In genomic region chr5:106589670-106590069, GRCm38 (mm10) we compare ENCODE assay signal across 32 mouse cellular contexts. TPM values are rescaled to one million over a fixed set of nuclear protein-coding genes. Genes with fewer than 3 reads are reported as not detected.
DNase-seq lines count a peak whose midpoint lies in the region; TF ChIP-seq lines count a peak whose summit lies in the region.
"Had no signal": no experiment of that assay in that cellular context is flagged by ENCODE, and none has a peak within 500 bp of the region (broad histone marks: within the 10 kb centered on the region; RNA-seq: fewer than 3 reads in every experiment).

No protein-coding gene starts in this region.

- no peak for TF ChIP-seq RAD21 in CH12.LX (IDR thresholded peaks at IDR 0.05; ENCODE audit: low read depth, low read length)

- H3K79me2 ChIP-seq in CH12.LX (replicated peaks; ENCODE audit: control insufficient read depth, extremely low read depth, insufficient read depth, poor library complexity, severe bottlenecking) = no peaks in the 10 kb centered on the region

- H3K27me3 ChIP-seq in CH12.LX (replicated peaks) = no peaks in the 10 kb centered on the region
- H3K27me3 ChIP-seq: heart, embryonic 15.5 days; limb, embryonic 15.5 days; midbrain, embryonic 15.5 days; Patski had no signal

- peak; percentile 21 for DNase-seq in lung, postnatal 10 days
- DNase-seq in lung, postnatal 14 days = no peak
- DNase-seq in CH12.LX (ENCODE audit: extremely low read depth) (peak; percentile 18), R1 (ENCODE audit: low read depth, low spot score) (peak; percentile 83)
- peak; percentile 66 for DNase-seq in testis, postnatal 14 days (ENCODE audit: low spot score)
- DNase-seq in cerebellum, adult 9-10 months = no peak
- DNase-seq in ovary, postnatal 14 days (ENCODE audit: low spot score) = no peak
- DNase-seq: adrenal gland, postnatal 25 days; cerebellum, adult 18-20 months; gastrocnemius, postnatal 10 days; layer of hippocampus, postnatal 36 days; right cerebral cortex, postnatal 25 days; thymus, postnatal 14 days had no signal

- dilution Hi-C loops in CH12.LX (cut with MboI; ENCODE audit: extremely low pct_ligation_motif_present, extremely low pct_unique_long_range_greater_than_20kb, low sequenced_read_pairs) = no loop called here

- no peak overlapping the region for H3K4me3 ChIP-seq in CH12.LX (replicated peaks in 1 of 3; ENCODE audit: low read depth in 2 of 3, low read length in 2 of 3, poor library complexity in 1 of 3)
- H3K4me3 ChIP-seq: heart, embryonic 15.5 days; limb, embryonic 15.5 days; midbrain, embryonic 15.5 days had no signal

- in situ Hi-C loops in CH12.LX (cut with MboI; ENCODE audit: low pct_ligation_motif_present, low pct_unique_long_range_greater_than_20kb, low sequenced_read_pairs) = no loop called here

- H3K4me1 ChIP-seq in CH12.LX (ENCODE audit: control insufficient read depth in 1 of 2, insufficient read depth in 2 of 2) = no peaks in the 10 kb centered on the region
- H3K4me1 ChIP-seq: heart, embryonic 15.5 days; limb, embryonic 15.5 days; midbrain, embryonic 15.5 days had no signal

- peaks cover 0 to 12% of the 10 kb centered on the region in 2 experiments for H3K36me3 ChIP-seq in CH12.LX (replicated peaks in 1 of 2; ENCODE audit: control insufficient read depth in 1 of 2, insufficient read depth in 1 of 2, low read length in 1 of 2)

- no peak overlapping the region for H3K4me2 ChIP-seq in CH12.LX (ENCODE audit: insufficient read depth, low read depth, poor library complexity, severe bottlenecking)
- H3K4me2 ChIP-seq: heart, embryonic 15.5 days; limb, embryonic 15.5 days; midbrain, embryonic 15.5 days had no signal

- H3K9ac ChIP-seq in CH12.LX (ENCODE audit: insufficient read depth, low read depth) = no peak overlapping the region
- H3K9ac ChIP-seq: heart, embryonic 15.5 days; limb, embryonic 15.5 days; midbrain, embryonic 15.5 days had no signal

- peaks cover 3% of the 10 kb centered on the region for H3K9me3 ChIP-seq in CH12.LX (replicated peaks; ENCODE audit: low read length)
- H3K9me3 ChIP-seq: heart, embryonic 15.5 days; limb, embryonic 15.5 days; midbrain, embryonic 15.5 days had no signal

- H3K27ac ChIP-seq in CH12.LX (ENCODE audit: insufficient read depth, low read depth) = no peak overlapping the region
- H3K27ac ChIP-seq: heart, embryonic 15.5 days; limb, embryonic 15.5 days; midbrain, embryonic 15.5 days had no signal

- no peak for TF ChIP-seq EP300 in CH12.LX (IDR thresholded peaks at IDR 0.05; ENCODE audit: low read length)

- TF ChIP-seq CTCF in CH12.LX (conservative IDR thresholded peaks at IDR 0.05 in 1 of 2, IDR thresholded peaks at IDR 0.05 in 1 of 2; ENCODE audit: low read depth in 2 of 2, low read length in 2 of 2) = no peak

- no peak for TF ChIP-seq POLR2A in CH12.LX (IDR thresholded peaks at IDR 0.05; ENCODE audit: low read depth, low read length)

TF ChIP-seq in CH12.LX, 34 proteins besides CTCF, POLR2A, EP300 and RAD21:
- TF ChIP-seq TBP (conservative IDR thresholded peaks at IDR 0.05; ENCODE audit: low read depth, low read length) = no peak
- peak; percentile 46; the same call in 1 of the 2 replicates for TF ChIP-seq USF1 (IDR thresholded peaks at IDR 0.05; ENCODE audit: low read depth, low read length)
- no peak for TF ChIP-seq ZMIZ1 (IDR thresholded peaks at IDR 0.05; ENCODE audit: low read depth, low read length)
- TF ChIP-seq ZNF384 (IDR thresholded peaks at IDR 0.05; ENCODE audit: low read depth, low read length) = no peak
- TF ChIP-seq IRF4 (IDR thresholded peaks at IDR 0.05; ENCODE audit: low read depth, low read length) = no peak
- TF ChIP-seq ELF1 (IDR thresholded peaks at IDR 0.05; ENCODE audit: low read depth, low read length) = no peak
- no peak for TF ChIP-seq MAX (IDR thresholded peaks at IDR 0.05; ENCODE audit: low read length)
- no peak for TF ChIP-seq MAFK (IDR thresholded peaks at IDR 0.05; ENCODE audit: insufficient replicate concordance, low read length)
- no peak for TF ChIP-seq MEF2A (IDR thresholded peaks at IDR 0.05; ENCODE audit: borderline replicate concordance, low read depth, low read length)
- no peak for TF ChIP-seq PAX5 (IDR thresholded peaks at IDR 0.05; ENCODE audit: low read length)
- TF ChIP-seq ZC3H11A (IDR thresholded peaks at IDR 0.05; ENCODE audit: low read depth, low read length) = no peak
- TF ChIP-seq USF2 (conservative IDR thresholded peaks at IDR 0.05; ENCODE audit: low read depth, low read length) = peak; percentile 45
- no peak for TF ChIP-seq POLR2AphosphoS2 (IDR thresholded peaks at IDR 0.05; ENCODE audit: low read depth, low read length)
- no peak for TF ChIP-seq UBTF (IDR thresholded peaks at IDR 0.05; ENCODE audit: low read depth, low read length)
- no peak for TF ChIP-seq CHD1 (IDR thresholded peaks at IDR 0.05; ENCODE audit: low read depth, low read length)

RNA-seq across cellular contexts. Expression of gene Gm17304, which starts 19.2 kb away (rescaled TPM):
- total RNA-seq in CH12.LX (2012; rRNA removed) = not detected in 2 replicates
- not detected in 2 replicates for total RNA-seq in CH12.LX (2014; rRNA removed)
- not detected in 2 replicates for polyA plus RNA-seq in CH12.LX (2012; ENCODE audit: insufficient read length, low read depth)
- total RNA-seq: adrenal gland, postnatal 25 days; common myeloid progenitor, adult 5-6 weeks; gastrocnemius, postnatal 10 days; heart, adult 8-10 months; hematopoietic stem cell, adult 5-6 weeks; layer of hippocampus, adult 18-20 months; layer of hippocampus, postnatal 36 days; left cerebral cortex, postnatal 36 days; megakaryocyte-erythroid progenitor cell, adult 5-6 weeks; neutrophil, adult 5-6 weeks had no signal
- polyA plus RNA-seq: embryonic facial prominence, embryonic 11.5 days; forebrain, embryonic 14.5 days; heart, embryonic 15.5 days; hindbrain, embryonic 16.5 days; intestine, embryonic 16.5 days; limb, embryonic 15.5 days; liver, embryonic 16.5 days; lung, postnatal 0 days; midbrain, embryonic 15.5 days; Patski; spleen, adult 2 months; stomach, embryonic 16.5 days had no signal

Comparison
In these comparisons a context has a peak if more than half of its experiments do, and no peak if none do; other contexts are left out.
1. DNase-seq: peak in lung, postnatal 10 days (single experiment), CH12.LX (single experiment), R1 (single experiment) and testis, postnatal 14 days (single experiment); none in lung, postnatal 14 days (single experiment), cerebellum, adult 9-10 months (single experiment) and ovary, postnatal 14 days (single experiment).